Mouse (Mus musculus): Measurements from ENCODE around the gene Erbb2. TPM values are rescaled to one million over a fixed set of nuclear protein-coding genes. Genes with fewer than 3 reads are reported as not detected.

Gene Erbb2
- 46.2 and 48.0 TPM in 2 replicates for polyA plus RNA-seq (2015; fragmentation: Nextera tagmentation; extraction: Ambion mirVana)

DNA sequence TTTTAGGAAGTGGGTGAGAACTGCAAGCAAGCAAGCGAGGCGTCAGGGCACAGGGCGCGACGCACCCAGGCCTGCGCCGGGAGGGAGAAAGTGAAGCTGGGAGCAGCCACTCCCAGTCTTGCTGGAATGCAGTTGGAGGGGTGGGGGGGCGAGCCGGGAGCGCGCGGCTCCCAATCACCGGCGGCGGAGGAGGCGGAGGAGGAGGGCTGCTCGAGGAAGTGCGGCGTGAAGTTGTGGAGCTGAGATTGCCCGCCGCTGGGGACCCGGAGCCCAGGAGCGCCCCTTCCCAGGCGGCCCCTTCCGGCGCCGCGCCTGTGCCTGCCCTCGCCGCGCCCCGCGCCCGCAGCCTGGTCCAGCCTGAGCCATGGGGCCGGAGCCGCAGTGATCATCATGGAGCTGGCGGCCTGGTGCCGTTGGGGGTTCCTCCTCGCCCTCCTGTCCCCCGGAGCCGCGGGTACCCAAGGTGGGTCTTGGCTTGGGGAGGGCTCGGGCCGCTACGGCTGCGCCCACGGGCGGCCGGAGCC, at the start of gene Erbb2:
TSS of gene Erbb2 (plus strand) at position 198 of the 524 bp plus-strand sequence.
- H3K4me2 ChIP-seq: peak within 1 kb of the TSS; percentile 79
- peaks cover 75% of the 10 kb centered on the region for H3K4me1 ChIP-seq
- H3K4me3 ChIP-seq (replicated peaks): peak within 1 kb of the TSS; percentile 99
- H3K27me3 ChIP-seq: peaks cover 5% of the 10 kb centered on the region
- 0% methylated on average over 38 of the region's 49 CpGs for WGBS
- peak within 1 kb of the TSS; percentile 98 for H3K27ac ChIP-seq
- no peaks in the 10 kb centered on the region for H3K9me3 ChIP-seq (replicated peaks)
- ATAC-seq (replicated peaks; ENCODE audit: low FRiP score): peak; percentile 81
- H3K9ac ChIP-seq: peak within 1 kb of the TSS; percentile 100
- H3K36me3 ChIP-seq: 0 out of 2 replicates have a peak, but pooled peaks cover 5% of the 10 kb centered on the region

- H3K27me3 ChIP-seq: no peaks in the 10 kb centered on the region
- H3K9me3 ChIP-seq (replicated peaks): no peaks in the 10 kb centered on the region
- ATAC-seq (replicated peaks; ENCODE audit: low FRiP score): no peak
- no peak overlapping the region for H3K4me2 ChIP-seq
- H3K4me3 ChIP-seq (replicated peaks): no peak overlapping the region
- no peaks in the 10 kb centered on the region for H3K36me3 ChIP-seq
- WGBS: 82% methylated on average over 5 of the region's 5 CpGs
- H3K27ac ChIP-seq: no peak overlapping the region
- H3K4me1 ChIP-seq: peaks cover 42% of the 10 kb centered on the region
- no peak overlapping the region for H3K9ac ChIP-seq
These were observed 48.5 kb upstream of the Erbb2 start for GRCm38 (mm10) chr11:98363817-98364216.

- 98% methylated on average over 5 of the region's 5 CpGs for WGBS
- no peak overlapping the region for H3K4me2 ChIP-seq
- H3K27me3 ChIP-seq: no peaks in the 10 kb centered on the region
- peaks cover 36% of the 10 kb centered on the region for H3K4me1 ChIP-seq
- H3K27ac ChIP-seq: no peak overlapping the region
- no peak for ATAC-seq (replicated peaks; ENCODE audit: low FRiP score)
- H3K36me3 ChIP-seq: no peaks in the 10 kb centered on the region
- H3K4me3 ChIP-seq (replicated peaks): no peak overlapping the region
- no peak overlapping the region for H3K9ac ChIP-seq
- H3K9me3 ChIP-seq (replicated peaks): no peaks in the 10 kb centered on the region
These were observed 47.9 kb upstream of the Erbb2 start for GRCm38 (mm10) chr11:98364410-98364809.

- H3K4me2 ChIP-seq: no peak overlapping the region
- no peaks in the 10 kb centered on the region for H3K27me3 ChIP-seq
- H3K9ac ChIP-seq: no peak overlapping the region
- no peak overlapping the region for H3K4me3 ChIP-seq (replicated peaks)
- no peak for ATAC-seq (replicated peaks; ENCODE audit: low FRiP score)
- no peaks in the 10 kb centered on the region for H3K9me3 ChIP-seq (replicated peaks)
- no peaks in the 10 kb centered on the region for H3K36me3 ChIP-seq
- peaks cover 17% of the 10 kb centered on the region for H3K4me1 ChIP-seq
- 76% methylated on average over 10 of the region's 10 CpGs for WGBS
- no peak overlapping the region for H3K27ac ChIP-seq
These were observed 46.0 kb upstream of the Erbb2 start for GRCm38 (mm10) chr11:98366290-98366689.

GRCm38 (mm10) chr11:98367171-98367862, 45.0 kb upstream of the Erbb2 start:
- H3K4me3 ChIP-seq (replicated peaks): no peak overlapping the region
- peaks cover 17% of the 10 kb centered on the region for H3K4me1 ChIP-seq
- 75% methylated on average over 10 of the region's 10 CpGs for WGBS
- no peaks in the 10 kb centered on the region for H3K27me3 ChIP-seq
- no peaks in the 10 kb centered on the region for H3K9me3 ChIP-seq (replicated peaks)
- H3K9ac ChIP-seq: no peak overlapping the region
- ATAC-seq (replicated peaks; ENCODE audit: low FRiP score): no peak
- no peaks in the 10 kb centered on the region for H3K36me3 ChIP-seq
- H3K4me2 ChIP-seq: no peak overlapping the region
- H3K27ac ChIP-seq: 0 out of 2 replicates have a peak overlapping the region, but pooled peaks have one; percentile 32

- no peak overlapping the region for H3K4me3 ChIP-seq (replicated peaks)
- WGBS: 78% methylated on average over 7 of the region's 7 CpGs
These were observed 44.4 kb upstream of the Erbb2 start for GRCm38 (mm10) chr11:98367863-98368186.

DNA sequence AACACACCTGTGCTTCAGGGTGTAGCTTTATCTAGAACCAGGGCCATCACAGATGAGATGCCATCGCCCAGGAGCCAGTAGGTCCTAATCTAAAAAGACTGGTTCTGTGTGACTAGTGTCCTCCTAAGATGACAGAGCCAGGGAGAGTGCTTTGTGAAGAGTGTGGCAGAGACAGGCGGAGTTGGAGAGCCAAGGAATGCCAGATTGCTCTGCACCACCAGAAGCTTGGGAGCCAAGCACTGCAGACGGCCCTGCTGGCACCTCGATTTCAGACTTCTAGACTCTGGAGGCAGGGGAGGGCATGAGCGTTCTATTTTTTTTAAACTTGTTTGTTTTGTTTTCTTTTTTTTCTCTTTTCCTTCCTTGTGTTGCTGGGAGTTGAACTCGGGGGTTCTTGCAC, 42.9 kb upstream of the Erbb2 start:
- WGBS: 79% methylated on average over 6 of the region's 6 CpGs
- H3K4me2 ChIP-seq: no peak overlapping the region
- H3K9ac ChIP-seq: no peak overlapping the region
- H3K4me3 ChIP-seq (replicated peaks): no peak overlapping the region
- H3K9me3 ChIP-seq (replicated peaks): no peaks in the 10 kb centered on the region
- no peak overlapping the region for H3K27ac ChIP-seq
- ATAC-seq (replicated peaks; ENCODE audit: low FRiP score): no peak
- H3K36me3 ChIP-seq: peaks cover 9% of the 10 kb centered on the region; the same call in 1 of the 2 replicates
- H3K27me3 ChIP-seq: no peaks in the 10 kb centered on the region
- H3K4me1 ChIP-seq: peaks cover 15% of the 10 kb centered on the region

More at GRCm38 (mm10) chr11:98367863-98368186, 44.4 kb upstream of the Erbb2 start:
- no peaks in the 10 kb centered on the region for H3K36me3 ChIP-seq
- no peaks in the 10 kb centered on the region for H3K9me3 ChIP-seq (replicated peaks)
- H3K27me3 ChIP-seq: no peaks in the 10 kb centered on the region
- no peak for ATAC-seq (replicated peaks; ENCODE audit: low FRiP score)
- no peak overlapping the region for H3K4me2 ChIP-seq
- H3K27ac ChIP-seq: no peak overlapping the region
- no peak overlapping the region for H3K9ac ChIP-seq
- peaks cover 15% of the 10 kb centered on the region for H3K4me1 ChIP-seq

DNA sequence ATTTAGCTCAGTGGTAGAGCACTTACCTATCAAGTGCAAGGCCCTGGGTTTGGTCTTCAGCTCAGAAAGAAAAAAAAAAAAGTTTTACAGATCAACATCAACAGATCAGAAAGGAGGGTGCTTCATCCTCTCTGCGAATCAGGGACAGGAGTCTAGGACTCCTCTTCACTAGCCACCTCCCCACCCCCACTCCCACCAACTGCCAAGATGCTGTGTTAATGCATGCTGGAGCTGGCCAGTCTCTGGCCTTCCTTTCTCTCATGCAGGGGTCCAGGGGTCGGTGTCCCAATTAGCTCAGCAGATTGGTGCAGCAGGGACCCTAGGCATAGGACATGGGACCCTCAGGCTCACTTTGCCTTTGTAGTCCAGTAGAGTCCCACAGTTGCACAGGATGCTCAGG, 41.7 kb upstream of the Erbb2 start:
- Histone ChIP-seq H3K27ac (no peak overlapping the region), H3K9ac (no peak overlapping the region), H3K9me3 (replicated peaks) (no peaks in the 10 kb centered on the region), H3K27me3 (no peaks in the 10 kb centered on the region), H3K36me3 (peaks cover 21% of the 10 kb centered on the region), H3K4me3 (replicated peaks) (no peak overlapping the region), H3K4me2 (no peak overlapping the region), H3K4me1 (peaks cover 15% of the 10 kb centered on the region)
- ATAC-seq (replicated peaks; ENCODE audit: low FRiP score): no peak
- 81% methylated on average over 2 of the region's 2 CpGs for WGBS

GRCm38 (mm10) chr11:98371556-98372240, 40.6 kb upstream of the Erbb2 start:
- Histone ChIP-seq H3K27me3 (no peaks in the 10 kb centered on the region), H3K36me3 (peaks cover 32% of the 10 kb centered on the region), H3K4me3 (replicated peaks) (no peak overlapping the region), H3K4me1 (peaks cover 15% of the 10 kb centered on the region), H3K27ac (no peak overlapping the region), H3K9ac (no peak overlapping the region), H3K4me2 (no peak overlapping the region), H3K9me3 (replicated peaks) (no peaks in the 10 kb centered on the region)
- 53% methylated on average over 10 of the region's 10 CpGs for WGBS
- ATAC-seq (replicated peaks; ENCODE audit: low FRiP score): no peak

GRCm38 (mm10) chr11:98372406-98372805, 39.9 kb upstream of the Erbb2 start:
- Histone ChIP-seq H3K36me3 (peaks cover 39% of the 10 kb centered on the region), H3K4me2 (no peak overlapping the region), H3K4me3 (replicated peaks) (no peak overlapping the region), H3K9me3 (replicated peaks) (no peaks in the 10 kb centered on the region), H3K27me3 (no peaks in the 10 kb centered on the region), H3K4me1 (peaks cover 12% of the 10 kb centered on the region), H3K27ac (no peak overlapping the region), H3K9ac (no peak overlapping the region)
- WGBS: 4% methylated on average over 2 of the region's 2 CpGs
- no peak for ATAC-seq (replicated peaks; ENCODE audit: low FRiP score)

DNA sequence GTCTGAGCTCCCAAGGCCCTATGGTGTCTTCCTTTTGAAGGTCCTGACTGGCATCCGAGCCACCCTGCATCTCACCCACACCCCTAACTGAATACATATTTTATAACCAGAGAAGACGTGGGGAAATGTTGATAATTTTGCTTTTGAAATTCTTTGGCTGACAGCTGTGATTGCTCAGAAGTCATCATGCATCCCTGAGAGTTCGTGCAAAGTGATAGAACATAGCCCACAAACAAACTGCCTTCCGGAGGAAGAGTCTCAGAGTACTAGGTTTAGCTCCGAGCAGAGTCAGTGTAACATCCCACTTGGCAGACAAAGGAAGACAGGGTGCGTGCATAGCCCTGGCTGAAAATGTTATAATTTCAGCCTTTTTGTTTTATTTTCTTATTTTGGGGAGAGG, 39.0 kb upstream of the Erbb2 start:
- H3K9me3 ChIP-seq (replicated peaks): no peaks in the 10 kb centered on the region
- no peaks in the 10 kb centered on the region for H3K27me3 ChIP-seq
- peaks cover 48% of the 10 kb centered on the region for H3K36me3 ChIP-seq
- no peak overlapping the region for H3K4me3 ChIP-seq (replicated peaks)
- no peak overlapping the region for H3K4me2 ChIP-seq
- 90% methylated on average over 6 of the region's 6 CpGs for WGBS
- H3K27ac ChIP-seq: no peak overlapping the region
- ATAC-seq (replicated peaks; ENCODE audit: low FRiP score): no peak
- H3K9ac ChIP-seq: no peak overlapping the region
- H3K4me1 ChIP-seq: peaks cover 9% of the 10 kb centered on the region; the same call in 1 of the 2 replicates

DNA sequence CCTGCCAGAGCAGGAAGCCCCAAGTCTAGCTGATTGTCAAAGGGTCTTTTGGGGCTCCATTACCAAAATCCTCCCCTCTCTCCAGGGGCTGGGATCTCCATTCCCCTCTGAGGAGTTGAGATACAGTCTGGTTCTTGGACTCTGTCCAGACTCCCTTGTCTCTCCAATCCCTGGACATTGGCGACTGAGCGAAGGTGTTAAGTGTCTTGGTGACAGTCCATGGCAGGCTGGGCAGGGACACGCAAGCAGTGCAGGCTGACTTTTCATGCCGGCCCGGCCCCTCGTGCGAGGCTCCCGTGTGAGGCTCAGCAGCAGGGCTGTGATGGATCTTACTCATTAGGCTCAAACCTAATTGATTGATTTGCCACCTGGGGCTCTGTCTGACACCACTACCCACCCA, 38.0 kb upstream of the Erbb2 start:
- Histone ChIP-seq H3K4me2 (no peak overlapping the region), H3K9ac (no peak overlapping the region), H3K9me3 (replicated peaks) (no peaks in the 10 kb centered on the region), H3K36me3 (peaks cover 58% of the 10 kb centered on the region), H3K4me1 (peaks cover 9% of the 10 kb centered on the region; the same call in 1 of the 2 replicates), H3K27ac (no peak overlapping the region), H3K27me3 (no peaks in the 10 kb centered on the region), H3K4me3 (replicated peaks) (no peak overlapping the region)
- ATAC-seq (replicated peaks; ENCODE audit: low FRiP score): no peak
- 80% methylated on average over 8 of the region's 8 CpGs for whole genome bisulfite sequencing
